Mouse (Mus musculus) 3T3-L1 (cell line): ENCODE measurements at regions not wholly inside any gene's neighbourhood (a gene's known extent, or its start where the extent isn't known, plus 50 kb on each side); places are given as distances from the start of the nearest gene placed in this dataset.
"Not testable (repeated sequence)": the region's sequence is repeated elsewhere in the genome, so short reads cannot be mapped to it uniquely, and the experiment has no call there.

Experiments used
- DNase-seq: peaks from one replicate; pipeline ENCODE4 v3.0.0-alpha.2; 2015; ENCODE audit warnings: low read depth, low spot score

GRCm38 (mm10) chr17:52351293-52351692 is 251.2 kb upstream of the Kcnh8 start:
- no peak for DNase-seq

- DNase-seq: no peak
Measured at GRCm38 (mm10) chr17:52350696-52351095, 251.8 kb upstream of the Kcnh8 start.

- no peak for DNase-seq
Measured at GRCm38 (mm10) chr17:52349872-52350271, 252.6 kb upstream of the Kcnh8 start.

GRCm38 (mm10) chr17:52348481-52349083 is 253.9 kb upstream of the Kcnh8 start:
- DNase-seq: no peak

- no peak for DNase-seq
Measured at GRCm38 (mm10) chr17:52320586-52320985, 281.9 kb upstream of the Kcnh8 start.

- DNase-seq: no peak
Measured at GRCm38 (mm10) chr17:52316976-52317375, 285.5 kb upstream of the Kcnh8 start.

- no peak for DNase-seq
Measured at GRCm38 (mm10) chr17:52315879-52316278, 286.6 kb upstream of the Kcnh8 start.

- DNase-seq: not testable (repeated sequence)
Measured at GRCm38 (mm10) chr17:52315456-52315855, 287.1 kb upstream of the Kcnh8 start.

- no peak for DNase-seq
Measured at GRCm38 (mm10) chr17:52312043-52312442, 290.5 kb upstream of the Kcnh8 start.

GRCm38 (mm10) chr17:52308789-52309188 is 293.7 kb upstream of the Kcnh8 start:
- no peak for DNase-seq

GRCm38 (mm10) chr17:52304133-52304532 is 298.4 kb upstream of the Kcnh8 start:
- no peak for DNase-seq

- DNase-seq: no peak
Measured at GRCm38 (mm10) chr17:52303320-52303719, 299.2 kb upstream of the Kcnh8 start.

GRCm38 (mm10) chr17:52299769-52300168 is 302.7 kb upstream of the Kcnh8 start:
- no peak for DNase-seq

GRCm38 (mm10) chr17:52285392-52285791 is 317.1 kb upstream of the Kcnh8 start:
- DNase-seq: no peak

- no peak for DNase-seq
Measured at GRCm38 (mm10) chr17:52282264-52282663, 320.2 kb upstream of the Kcnh8 start.

- no peak for DNase-seq
Measured at GRCm38 (mm10) chr17:52278523-52278922, 324.0 kb upstream of the Kcnh8 start.

- no peak for DNase-seq
Measured at GRCm38 (mm10) chr17:52268792-52269191, 333.7 kb upstream of the Kcnh8 start.

- no peak for DNase-seq
Measured at GRCm38 (mm10) chr17:52251284-52251683, 351.2 kb upstream of the Kcnh8 start.

GRCm38 (mm10) chr17:52225584-52225983 is 376.9 kb upstream of the Kcnh8 start:
- no peak for DNase-seq

GRCm38 (mm10) chr17:52220422-52220821 is 382.1 kb upstream of the Kcnh8 start:
- DNase-seq: no peak

- no peak for DNase-seq
Measured at GRCm38 (mm10) chr17:52217411-52217810, 384.3 kb upstream of the Satb1 start.

GRCm38 (mm10) chr17:52212944-52213343 is 379.9 kb upstream of the Satb1 start:
- DNase-seq: no peak

- DNase-seq: no peak
Measured at GRCm38 (mm10) chr17:52210483-52210882, 377.4 kb upstream of the Satb1 start.

GRCm38 (mm10) chr17:52197731-52198130 is 364.6 kb upstream of the Satb1 start:
- no peak for DNase-seq
